Mouse (Mus musculus) urinary bladder, adult 2 months (tissue): Measurements from ENCODE around the gene Prkaca. TPM values are rescaled to one million over a fixed set of nuclear protein-coding genes. Genes with fewer than 3 reads are reported as not detected.
"Not testable (repeated sequence)": the region's sequence is repeated elsewhere in the genome, so short reads cannot be mapped to it uniquely, and the experiment has no call there.

Source experiments
- DNase-seq: peaks from one replicate; pipeline ENCODE4 v3.0.0; 2022; ENCODE audit warnings: low spot score
- polyA plus RNA-seq: library from polyadenylated mRNA; depleted of rRNA; stranded (reverse); fragments of >200 nt; gene quantifications from 2 replicates; pipeline ENCODE4 v1.2.3, GENCODE M21; 2012

Prkaca gene
- polyA plus RNA-seq, 1 experiment = 74.4 TPM

DNA sequence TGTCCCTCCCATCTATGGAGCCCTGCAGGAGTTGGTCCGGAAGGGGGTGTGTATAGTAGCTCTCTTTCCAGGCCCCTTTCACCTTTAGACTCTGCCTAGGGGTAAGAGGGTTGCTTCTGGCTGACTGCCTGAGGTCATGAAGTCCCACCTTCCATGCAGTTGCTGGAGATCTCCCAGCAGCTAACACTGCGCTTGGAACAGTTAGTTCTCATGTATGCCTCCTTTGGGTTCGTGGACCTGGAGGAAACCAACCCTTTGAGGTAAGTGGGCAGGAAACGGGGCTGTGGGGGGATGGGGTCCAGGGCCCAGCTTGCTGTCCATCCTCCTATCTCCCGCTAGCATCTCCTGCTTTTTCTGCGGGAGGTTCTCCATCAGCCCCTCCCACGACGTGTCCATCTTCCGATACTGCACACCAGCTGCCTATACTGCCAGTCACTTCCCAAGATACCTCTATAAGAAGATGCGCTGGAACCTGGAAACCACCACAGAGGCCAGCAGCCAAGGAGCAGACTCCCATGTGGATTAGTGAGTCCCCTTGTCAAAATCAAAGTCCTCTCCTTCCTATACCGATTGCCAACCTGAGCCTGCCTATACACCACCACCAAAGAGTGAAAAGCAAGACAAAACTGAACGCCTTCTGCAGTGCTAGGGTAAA lies 30.3 kb downstream of the Prkaca start:
- DNase-seq = no peak

DNA sequence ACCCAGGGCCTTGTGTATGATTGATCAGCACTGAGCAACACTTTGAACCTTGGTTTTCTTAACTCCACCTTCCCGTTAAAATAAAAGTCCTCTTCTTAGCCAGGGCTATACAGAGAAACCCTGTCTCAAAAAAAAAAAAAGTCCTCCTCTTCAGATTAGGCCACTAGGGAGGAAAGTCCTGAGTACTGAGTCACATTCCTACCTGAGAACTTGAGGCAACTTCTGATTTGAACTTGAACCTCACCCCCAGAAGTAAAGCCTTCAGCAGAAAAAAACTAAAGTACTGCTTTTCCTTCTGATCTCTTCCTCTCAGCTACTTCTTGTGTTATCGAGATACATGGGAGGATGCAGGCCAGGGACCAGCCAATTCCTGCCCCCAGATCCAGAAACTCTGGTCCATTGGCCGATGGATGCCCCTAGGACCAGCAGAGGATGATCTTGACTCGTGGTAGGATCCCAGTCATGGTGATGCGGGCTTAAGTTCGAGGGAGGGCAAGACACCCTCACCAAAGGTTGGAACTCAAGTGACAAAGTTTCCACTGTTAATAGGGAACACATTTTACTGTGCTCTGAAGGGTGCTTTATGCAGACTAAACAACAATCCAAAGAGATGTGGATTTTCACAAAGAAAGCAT lies 30.9 kb downstream of the Prkaca start:
- no peak for DNase-seq

DNA sequence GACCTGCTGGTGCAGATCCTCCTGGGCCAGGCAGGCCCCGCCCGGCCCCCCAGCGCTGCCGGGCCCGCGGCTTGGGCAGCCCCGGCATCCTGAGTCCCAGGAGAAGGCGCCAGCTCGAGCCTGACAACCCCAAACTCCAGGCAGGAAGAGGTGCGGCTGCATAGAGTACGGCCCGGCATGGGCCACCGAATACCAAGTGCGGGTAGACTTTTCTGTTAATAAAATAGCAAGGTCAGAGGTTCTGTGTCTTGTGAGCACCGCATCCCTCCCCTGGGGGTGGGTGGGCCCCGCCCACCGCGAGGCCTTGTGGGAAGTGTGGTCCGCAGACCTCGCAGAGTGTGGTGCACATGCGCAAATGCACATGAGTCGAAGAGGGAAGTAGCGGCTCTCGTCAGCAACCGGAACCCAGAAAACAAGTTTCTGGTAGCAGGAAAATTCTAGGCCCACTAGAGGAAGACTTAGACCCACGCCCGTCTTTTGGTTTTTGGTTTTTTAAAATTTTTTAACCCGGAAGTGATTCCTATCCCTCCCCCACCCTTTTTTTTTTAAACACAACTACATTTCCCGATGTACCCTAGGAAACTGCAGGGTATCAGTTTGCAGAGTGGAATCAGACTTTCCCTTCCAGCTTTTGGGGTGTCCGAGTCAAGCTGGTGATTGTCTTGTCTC lies 31.9 kb downstream of the Prkaca start:
- DNase-seq = peak; percentile 87

DNA sequence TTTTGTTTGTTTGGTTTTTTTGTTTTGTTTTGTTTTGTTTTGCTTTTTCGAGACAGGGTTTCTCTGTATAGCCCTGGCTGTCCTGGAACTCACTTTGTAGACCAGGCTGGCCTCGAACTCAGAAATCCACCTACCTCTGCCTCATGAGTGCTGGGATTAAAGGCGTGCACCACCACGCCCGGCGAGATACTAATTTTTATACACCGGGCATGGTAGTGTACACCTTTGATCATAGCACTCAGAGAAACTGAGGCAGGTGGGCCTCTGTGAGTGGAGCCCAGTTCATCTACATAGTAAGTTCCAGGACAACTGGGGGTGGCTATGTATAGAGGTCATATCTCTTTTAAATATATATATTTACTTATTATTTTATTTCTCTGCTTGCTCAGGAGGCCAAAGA lies 32.7 kb downstream of the Prkaca start:
- DNase-seq = not testable (repeated sequence)

DNA sequence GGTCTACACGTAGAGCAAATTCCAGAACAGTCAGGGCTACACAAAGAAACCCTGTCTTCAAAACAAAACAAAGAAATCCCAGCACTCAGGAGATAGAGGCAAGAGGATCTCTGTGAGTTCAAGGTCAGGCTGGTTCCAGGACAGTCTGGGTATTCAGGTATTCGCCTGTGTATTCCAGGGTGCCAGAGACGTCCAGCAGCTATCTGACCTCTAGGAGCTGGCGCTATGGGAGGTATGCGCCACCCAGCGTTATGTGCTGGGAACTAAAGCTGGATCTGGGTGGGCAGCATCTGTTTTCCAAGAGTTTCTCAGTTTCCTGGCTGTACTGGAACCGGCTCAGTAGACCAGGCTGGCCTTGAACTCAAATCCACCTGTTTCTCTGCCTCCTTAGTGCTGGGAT lies 35.6 kb downstream of the Prkaca start:
- DNase-seq = no peak

DNA sequence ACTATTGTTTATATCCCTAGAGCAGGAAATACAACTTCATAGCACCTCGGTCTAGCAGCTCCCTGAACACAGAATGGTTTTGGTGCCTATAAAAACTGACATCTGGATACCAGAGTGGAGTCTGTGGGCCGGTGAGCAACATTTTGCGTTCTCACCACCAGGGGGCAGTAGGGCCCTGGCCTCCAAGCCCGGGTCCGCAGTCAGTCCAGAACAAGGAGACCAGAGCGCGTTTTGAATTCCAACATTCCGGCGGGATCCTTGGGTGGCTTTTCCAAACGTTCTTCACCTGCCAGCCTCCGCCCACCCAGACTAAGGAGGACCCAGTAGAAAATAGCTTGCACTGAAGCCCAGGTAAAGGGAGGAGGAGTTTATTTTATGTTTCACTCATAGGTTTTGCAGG lies 37.1 kb downstream of the Prkaca start:
- peak; percentile 72 for DNase-seq

DNA sequence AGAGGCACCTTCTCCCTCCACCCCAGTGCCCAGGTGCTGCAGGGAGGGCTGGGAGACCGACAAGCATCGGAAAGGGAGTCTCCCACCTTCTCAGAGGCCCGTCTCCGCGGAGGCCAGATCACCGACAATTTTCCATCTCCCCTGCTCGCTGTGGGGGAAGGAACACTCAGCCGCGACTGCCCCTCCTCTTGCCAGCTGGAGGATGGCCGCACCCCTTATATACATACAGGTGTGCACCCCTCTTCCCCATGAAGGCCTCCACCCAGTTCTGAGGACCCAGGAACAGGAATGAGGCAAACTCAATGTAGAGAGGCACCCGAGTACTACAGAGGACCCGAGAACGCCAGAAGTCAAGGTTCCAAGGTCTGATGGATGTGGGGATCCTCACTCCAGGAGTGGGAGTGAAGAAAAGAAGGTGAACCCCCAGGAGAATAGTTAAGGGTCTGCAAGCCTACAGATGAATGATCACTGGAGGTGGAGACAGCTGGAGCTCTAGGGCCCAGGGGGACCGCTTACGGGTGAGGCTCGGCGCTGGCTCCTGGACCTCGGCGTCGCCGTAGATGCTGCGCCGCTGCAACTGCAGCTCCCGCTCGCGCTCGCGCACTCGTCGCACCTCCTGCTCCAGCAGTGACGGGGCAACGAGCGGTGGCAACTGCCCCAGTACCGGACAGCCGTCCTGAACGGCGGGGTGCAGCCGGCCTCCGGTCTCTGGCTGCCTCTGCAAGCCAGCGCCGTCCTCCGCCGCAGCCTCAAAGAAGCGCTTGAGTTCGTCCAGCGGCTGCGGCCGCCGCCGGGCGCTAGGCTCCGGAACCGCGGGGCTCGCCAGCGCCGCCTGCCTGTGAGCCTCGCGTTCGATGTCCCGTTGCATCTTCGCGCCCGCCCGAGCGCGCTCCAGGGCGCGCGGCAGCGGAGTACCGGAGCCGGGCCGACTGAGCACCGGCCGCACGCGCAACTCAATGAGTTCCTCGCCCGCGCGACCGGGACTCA lies 38.1 kb downstream of the Prkaca start:
- peak; percentile 70 for DNase-seq

DNA sequence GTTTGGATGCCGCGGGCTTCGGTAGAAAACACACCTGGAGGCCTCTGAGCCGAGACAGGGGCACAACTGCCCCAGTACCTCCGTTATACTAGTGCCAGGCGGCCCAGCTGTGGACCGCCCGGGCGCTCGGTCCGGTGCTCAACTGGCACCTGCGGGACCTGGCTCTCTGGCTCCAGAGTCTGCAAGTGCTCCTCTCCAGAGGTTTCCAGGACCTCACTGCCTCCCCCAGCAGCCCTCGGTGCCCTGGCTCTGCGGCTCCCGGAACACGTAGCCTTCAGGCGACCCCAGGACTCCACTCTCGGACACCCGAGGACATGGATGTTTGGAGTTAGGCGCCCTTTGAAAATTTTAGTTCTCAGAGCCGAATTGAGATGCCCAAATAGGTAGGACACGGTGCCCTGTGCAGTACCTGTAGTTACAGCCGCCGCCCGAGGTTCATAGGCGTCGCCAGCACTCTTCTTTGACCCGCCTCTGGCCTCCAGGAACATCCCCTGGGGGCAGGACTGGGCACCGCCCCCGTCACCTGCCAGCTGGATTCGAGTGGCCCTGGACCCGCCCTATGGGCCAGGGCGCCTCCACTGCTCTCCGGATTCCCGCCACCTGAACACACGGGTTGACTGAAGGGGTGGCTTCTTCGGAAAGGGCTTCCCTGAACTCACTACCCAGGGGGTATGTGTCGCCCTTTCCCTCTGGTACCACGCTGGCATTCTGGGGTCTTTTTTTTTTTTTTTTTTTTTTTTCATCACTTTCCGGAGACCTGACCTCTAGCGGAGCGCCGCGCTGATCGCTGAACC lies 39.1 kb downstream of the Prkaca start, which contains the start of gene 2210011C24Rik:
Gene 2210011C24Rik (minus strand): TSS at position 467 of the 794 bp plus-strand sequence.
- DNase-seq = no peak

DNA sequence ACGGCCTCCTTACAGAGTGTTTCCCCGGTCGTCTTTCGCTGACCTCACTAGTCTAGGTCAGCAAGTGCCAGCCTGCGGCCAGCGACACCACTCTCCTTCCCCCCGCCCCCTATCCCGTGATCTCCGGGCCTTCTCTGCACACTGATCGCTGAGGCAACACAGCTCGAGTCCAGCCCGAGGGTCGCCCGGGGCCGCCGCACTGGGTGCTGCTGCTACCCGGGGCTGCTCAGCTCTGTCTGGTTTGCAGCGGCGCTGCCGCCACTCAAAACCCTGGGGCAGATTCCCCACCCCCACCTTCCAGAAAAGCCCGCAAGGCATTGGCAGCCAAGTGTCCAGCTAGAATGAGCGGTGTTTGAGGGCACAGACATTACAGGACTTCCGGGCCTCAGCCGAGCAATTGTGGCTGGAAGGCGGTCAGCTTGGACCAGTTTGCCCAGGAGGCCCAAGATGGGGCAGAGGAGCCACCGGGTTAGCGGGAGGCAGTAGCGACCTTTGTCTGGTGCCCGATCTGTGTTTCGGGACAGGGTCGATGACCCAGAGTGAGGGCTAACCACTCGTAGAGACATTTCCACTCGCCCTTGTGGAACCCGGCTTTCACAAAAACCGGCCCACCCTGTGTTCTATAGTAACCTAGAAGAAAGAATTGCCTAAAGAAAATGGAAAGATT lies 39.8 kb downstream of the Prkaca start:
- no peak for DNase-seq

DNA sequence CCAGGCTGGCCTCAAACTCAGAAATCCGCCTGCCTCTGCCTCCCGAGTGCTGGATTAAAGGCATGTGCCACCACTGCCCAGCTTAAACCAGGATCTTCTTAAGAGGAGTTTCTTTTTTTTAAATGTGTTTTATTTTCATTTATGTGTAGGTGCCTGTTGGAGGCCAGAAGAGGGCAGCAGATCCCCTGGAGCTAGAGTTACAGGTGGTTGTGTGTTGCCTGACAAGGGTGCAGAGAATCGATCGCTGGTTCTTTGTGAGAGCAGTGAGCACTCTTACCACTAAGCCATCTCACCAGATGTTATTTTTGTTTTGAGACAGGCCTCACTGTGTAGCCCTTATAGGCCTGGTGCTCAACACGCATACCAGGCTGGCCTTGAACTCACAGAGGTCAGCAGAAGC lies 43.0 kb downstream of the Prkaca start:
- no peak for DNase-seq

DNA sequence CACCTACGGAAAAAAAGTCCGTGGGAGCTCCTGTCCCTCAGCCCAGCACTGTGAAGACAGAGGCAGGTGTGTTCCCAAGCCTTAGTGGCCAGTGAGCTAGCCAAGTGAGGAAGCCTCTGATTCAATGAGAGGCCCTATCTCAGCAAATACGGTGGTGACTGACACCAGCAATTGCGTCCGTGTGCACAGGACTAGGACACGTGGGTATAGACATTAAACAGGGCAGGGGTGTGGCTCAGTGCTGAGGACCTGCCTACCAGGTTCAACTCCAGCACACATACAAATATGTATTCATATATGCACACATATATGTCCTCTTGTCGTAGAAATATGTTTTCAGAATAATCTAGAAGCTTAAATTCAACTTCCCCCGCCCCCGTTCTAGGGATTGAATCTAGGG lies 46.9 kb downstream of the Prkaca start:
- no peak for DNase-seq

DNA sequence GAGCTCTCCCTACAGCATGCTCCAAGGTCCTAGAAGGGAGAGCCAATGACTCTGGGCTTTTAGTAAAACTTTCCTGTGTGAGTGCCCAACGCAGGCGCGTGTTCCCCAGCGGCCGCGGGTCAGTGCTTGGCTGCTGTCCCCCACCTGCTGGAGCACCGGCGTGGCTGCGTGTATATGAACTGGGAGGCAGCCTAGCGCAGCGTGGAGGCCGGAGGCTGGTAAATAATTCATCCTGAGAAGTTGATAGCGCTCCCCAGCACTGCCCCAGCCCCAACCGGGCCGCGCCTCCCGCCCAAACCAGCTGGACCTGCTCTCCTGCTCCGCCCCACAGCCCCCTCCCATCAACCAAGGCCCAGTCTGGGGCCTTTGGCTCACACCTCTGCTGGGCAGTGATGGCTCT lies 48.3 kb downstream of the Prkaca start, which contains the start of gene Palm3:
Gene Palm3 (plus strand): TSS at position 376 of the 400 bp plus-strand sequence.
- DNase-seq = no peak

DNA sequence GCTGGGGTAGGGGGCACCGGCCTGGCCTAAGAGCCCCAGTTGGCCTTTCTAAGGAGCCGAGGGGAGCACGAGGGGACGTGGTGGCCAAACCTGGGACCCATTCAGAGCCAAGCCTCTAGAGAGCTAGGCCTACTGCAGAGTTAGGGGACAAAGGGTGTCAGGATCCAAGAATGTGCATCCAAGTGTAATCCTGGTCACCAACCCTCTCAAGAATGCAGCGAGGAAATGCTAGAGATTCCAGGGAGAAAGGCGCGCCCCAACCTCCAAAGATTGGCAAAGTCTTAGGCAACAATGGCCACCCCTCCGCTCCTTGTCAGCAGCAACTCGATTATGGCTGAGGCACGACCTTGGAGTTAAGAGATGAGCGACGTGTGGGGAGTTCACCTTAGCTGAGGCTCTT lies 48.8 kb downstream of the Prkaca start:
- DNase-seq = no peak

DNA sequence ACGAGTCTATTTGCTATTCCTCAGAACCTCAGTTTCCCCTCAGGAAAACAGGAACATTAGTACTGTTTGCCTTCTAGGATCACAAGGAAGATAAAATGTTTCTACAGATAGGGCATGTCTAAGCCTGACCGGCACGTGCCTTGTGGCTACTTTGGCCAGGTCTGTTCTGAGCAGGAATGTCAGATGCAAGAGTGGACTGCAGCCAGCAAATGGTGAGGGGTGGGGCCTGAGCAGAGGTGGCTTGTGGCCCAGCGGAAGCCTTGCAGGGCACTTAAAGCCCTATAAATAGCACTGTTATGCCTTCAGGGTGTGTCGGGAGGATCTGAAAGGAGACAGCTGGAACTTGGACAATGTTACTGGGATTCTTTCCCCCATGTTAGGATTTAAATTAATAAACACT lies 50.3 kb downstream of the Prkaca start:
- no peak for DNase-seq

DNA sequence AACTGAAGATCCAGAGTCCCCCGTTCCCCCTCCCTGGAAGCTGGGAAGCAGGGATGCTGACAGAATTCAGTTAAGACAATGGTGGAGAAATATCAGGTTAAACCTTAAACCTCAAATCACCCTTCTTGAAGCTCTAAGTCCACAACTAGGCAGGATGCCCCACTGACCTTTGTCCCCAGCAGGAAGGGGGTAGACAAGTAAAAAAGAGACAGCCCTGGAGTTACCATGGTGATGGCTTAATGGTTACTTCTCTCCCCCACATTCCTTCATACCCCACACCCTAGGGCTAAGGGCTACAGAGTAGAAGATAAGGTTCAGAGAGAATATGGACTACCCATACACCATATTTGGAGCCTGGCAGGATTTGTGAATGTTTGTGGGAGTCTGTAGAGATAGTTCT lies 50.8 kb downstream of the Prkaca start:
- DNase-seq = no peak

DNA sequence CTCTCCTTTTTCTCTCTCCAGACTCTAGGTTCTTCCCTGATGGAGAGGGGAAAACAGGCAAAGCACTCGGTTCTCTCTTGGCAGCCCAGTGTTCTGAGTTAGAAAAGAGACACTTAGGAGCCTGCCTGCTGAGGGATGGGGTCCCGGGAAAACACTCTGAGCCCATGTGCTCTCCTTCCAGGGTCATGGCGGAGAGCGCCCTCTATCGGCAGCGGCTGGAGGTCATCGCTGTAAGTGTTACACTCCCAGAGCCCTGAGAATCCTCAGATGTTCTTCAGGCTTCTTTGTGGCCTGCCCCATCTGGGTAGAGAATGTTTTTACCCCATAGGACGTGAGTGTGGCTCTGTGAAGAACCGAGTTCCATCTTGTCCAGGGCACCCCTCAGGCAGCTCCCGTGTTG lies 51.4 kb downstream of the Prkaca start:
- no peak for DNase-seq

DNA sequence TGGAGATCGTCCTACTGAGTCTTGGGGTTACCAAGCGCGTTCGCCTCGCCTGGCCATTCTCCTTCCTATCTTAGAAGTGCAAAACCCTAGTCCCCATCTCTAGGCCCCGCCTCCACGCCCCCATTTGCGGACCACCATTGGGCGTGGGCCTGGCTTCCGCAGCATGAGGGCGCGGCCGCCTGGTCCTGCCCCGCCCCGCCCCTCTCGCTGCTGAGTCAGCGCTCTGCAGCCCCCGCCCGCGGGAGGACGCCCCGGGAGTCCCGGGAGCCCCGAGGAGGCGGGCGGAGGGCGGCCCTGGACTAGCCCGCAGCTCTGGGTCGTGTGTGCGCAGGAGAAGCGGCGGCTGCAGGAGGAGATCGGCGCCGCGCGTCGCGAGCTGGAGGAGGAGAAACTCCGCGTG lies 53.1 kb downstream of the Prkaca start:
- no peak for DNase-seq

DNA sequence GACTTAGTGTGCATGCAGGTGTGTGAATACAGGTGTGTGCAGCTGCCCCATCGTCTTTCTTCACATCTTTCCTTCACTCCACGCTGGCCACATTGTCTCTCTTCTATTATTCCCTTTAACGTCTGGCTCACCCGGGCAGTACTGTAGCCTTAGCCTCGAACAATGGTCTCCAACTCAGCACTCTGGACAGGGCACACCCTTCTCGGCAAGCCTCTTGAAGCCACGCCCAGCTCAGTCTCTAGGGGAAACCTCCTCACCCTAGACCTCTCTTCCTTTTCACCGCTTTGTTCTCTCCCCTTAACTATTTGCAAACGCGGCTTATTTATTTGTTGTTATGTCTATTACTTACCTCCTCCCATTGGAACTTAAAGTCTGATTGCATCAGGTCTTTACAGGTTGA lies 54.7 kb downstream of the Prkaca start:
- DNase-seq = no peak

DNA sequence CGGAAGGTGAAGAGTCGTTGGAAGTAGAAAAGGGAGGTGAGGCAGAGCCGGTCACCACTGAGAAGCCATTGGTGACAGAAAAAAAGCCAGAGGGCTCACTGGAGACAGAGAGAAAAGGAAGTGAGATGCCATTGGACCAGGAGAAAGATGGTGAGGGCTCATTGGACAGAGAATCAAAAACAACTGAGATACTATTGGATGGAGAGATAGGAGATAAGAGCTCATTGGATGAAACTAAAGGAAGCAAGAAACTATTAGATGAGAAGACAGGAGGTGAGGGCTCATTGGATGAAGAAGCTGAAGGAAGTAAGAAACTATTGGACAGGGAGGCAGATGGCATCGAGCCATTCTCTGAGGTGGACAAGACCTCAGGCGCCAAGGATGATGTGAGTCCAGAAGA lies 56.5 kb downstream of the Prkaca start:
- DNase-seq = no peak

DNA sequence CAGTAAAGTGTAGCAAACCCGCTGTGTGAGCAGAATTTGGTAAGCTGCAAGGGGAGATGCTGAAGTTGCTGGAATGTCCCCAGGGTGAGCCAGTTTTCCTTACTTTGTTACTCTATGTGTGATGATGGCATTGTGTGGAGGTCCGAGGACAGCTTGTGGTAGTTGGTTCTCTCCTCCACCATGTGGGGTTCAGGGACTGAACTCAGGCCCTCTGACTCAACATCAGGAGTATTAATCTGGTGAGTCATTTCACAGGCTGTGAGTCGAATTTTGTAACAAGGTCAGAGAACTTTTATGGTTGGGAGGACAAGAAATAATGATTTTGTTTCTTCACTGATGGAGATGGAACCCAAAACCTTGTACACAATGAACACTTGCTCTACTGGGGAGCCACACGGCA lies 60.0 kb downstream of the Prkaca start:
- no peak for DNase-seq

DNA sequence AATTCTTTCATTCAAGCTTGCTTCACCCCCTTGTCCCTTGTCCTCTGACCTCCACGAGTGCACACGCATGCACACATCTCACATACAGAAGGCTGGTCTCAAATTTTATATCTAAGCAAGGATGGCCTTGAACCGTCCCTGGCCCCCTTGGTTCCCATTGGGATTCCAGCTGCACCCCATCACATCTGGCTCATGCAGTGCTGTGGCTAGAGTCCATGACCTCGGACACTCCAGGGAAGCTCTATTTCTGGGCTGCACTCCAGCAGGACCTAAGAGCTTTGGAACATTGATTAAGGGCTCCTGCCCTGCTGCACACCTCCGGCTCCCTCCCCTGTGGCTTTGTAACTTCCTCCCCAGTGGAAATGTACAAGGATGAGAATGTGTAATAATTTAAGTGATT lies 65.2 kb downstream of the Prkaca start:
- no peak for DNase-seq
